Mouse (Mus musculus) testis, adult 2 months (tissue): Measurements from ENCODE around the gene Pdha2.

Source experiments
- CTCF ChIP-seq: fragments of 200-500 bp; IDR thresholded peaks from 2 replicates; pipeline ENCODE4 v1.5.1; 2012; ENCODE audit warnings: low read depth, mild to moderate bottlenecking, inconsistent platforms, low read length, moderate library complexity; ENCODE audit not compliant: control insufficient read depth, insufficient read depth, insufficient replicate concordance
- POLR2A ChIP-seq: fragments of 200-500 bp; IDR thresholded peaks from 2 replicates; pipeline ENCODE4 v1.6.1; 2012; ENCODE audit warnings: low read depth, mild to moderate bottlenecking, inconsistent platforms, low read length, moderate library complexity; ENCODE audit not compliant: control insufficient read depth

- TF ChIP-seq POLR2A (no peak), CTCF (no peak)
These were observed 4.1 kb upstream of the Pdha2 start for GRCm38 (mm10) chr3:141216237-141216636.
